Mouse (Mus musculus) liver, postnatal 0 days (tissue): ENCODE measurements at regions not wholly inside any gene's neighbourhood (a gene's known extent, or its start where the extent isn't known, plus 50 kb on each side); places are given as distances from the start of the nearest gene placed in this dataset.

Experiments
- CTCF ChIP-seq: sonication (generic); IDR thresholded peaks from 2 replicates; pipeline ENCODE4 v1.5.1; 2016; ENCODE audit warnings: antibody characterized with exemption, low read depth
- EP300 ChIP-seq: IDR thresholded peaks from 2 replicates; pipeline ENCODE4 v1.6.1; 2016; ENCODE audit warnings: antibody characterized with exemption, low read depth, mild to moderate bottlenecking

- TF ChIP-seq CTCF (no peak), EP300 (no peak)
These were observed 273.5 kb upstream of the Chd6 start for GRCm38 (mm10) chr2:161382411-161382810.
